In the genomic region with DNA sequence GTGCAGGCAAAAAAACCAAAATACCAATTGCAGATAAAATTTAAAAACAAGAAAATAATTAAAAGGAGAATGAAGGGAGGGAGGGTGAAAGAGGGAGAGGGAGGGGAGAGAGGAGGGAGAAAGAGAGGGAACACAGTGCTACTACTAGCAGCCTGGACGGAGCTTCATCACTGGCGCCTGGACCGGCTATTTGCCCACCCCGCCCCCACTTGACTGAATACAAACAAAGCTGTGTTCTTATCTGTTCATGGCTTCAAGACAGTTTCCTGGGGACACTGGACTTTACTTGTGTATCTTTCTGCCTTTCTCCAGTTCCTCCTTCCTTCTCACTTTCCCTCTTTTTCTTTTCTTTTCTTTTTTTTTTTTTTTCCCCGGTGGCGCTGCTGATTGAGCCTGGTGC, we compare ENCODE assay signal across 10 mouse cellular contexts.
"Had no signal": no experiment of that assay in that cellular context is flagged by ENCODE, and none has a peak within 500 bp of the region (broad histone marks: within the 10 kb centered on the region; RNA-seq: fewer than 3 reads in every experiment).

No protein-coding gene starts in this region.

- H3K4me2 ChIP-seq: hindbrain, embryonic 15.5 days; limb, embryonic 12.5 days; liver, embryonic 13.5 days; midbrain, embryonic 13.5 days had no signal

- DNase-seq: kidney, adult 2 months; kidney, postnatal 36 days; liver, embryonic 13.5 days; right cerebral cortex, postnatal 14 days; thymus, adult 2 months; thymus, postnatal 25 days had no signal

- H3K9ac ChIP-seq: hindbrain, embryonic 15.5 days; limb, embryonic 12.5 days; liver, embryonic 13.5 days; midbrain, embryonic 13.5 days had no signal

- H3K36me3 ChIP-seq: hindbrain, embryonic 15.5 days; limb, embryonic 12.5 days; midbrain, embryonic 13.5 days had no signal

- ATAC-seq: intestine, embryonic 16.5 days; midbrain, embryonic 13.5 days had no signal

- H3K4me1 ChIP-seq: hindbrain, embryonic 15.5 days had no signal

- H3K27ac ChIP-seq: hindbrain, embryonic 15.5 days; limb, embryonic 12.5 days; midbrain, embryonic 13.5 days had no signal

- H3K4me3 ChIP-seq: hindbrain, embryonic 15.5 days; limb, embryonic 12.5 days; liver, embryonic 13.5 days; midbrain, embryonic 13.5 days had no signal

- H3K27me3 ChIP-seq: hindbrain, embryonic 15.5 days; limb, embryonic 12.5 days; liver, embryonic 13.5 days; midbrain, embryonic 13.5 days had no signal

- H3K9me3 ChIP-seq: hindbrain, embryonic 15.5 days; limb, embryonic 12.5 days; liver, embryonic 13.5 days; midbrain, embryonic 13.5 days had no signal
